Mouse (Mus musculus) megakaryocyte, embryonic 14.5 days (primary cell): ENCODE measurements at regions not wholly inside any gene's neighbourhood (a gene's known extent, or its start where the extent isn't known, plus 50 kb on each side); places are given as distances from the start of the nearest gene placed in this dataset.

Source experiments
- H3K27me3 ChIP-seq: replicated peaks from 2 replicates; pipeline ENCODE3; 2012; ENCODE audit warnings: inconsistent platforms
- H3K36me3 ChIP-seq: replicated peaks from 2 replicates; pipeline ENCODE3; 2012; ENCODE audit warnings: low read length, inconsistent platforms, mixed read lengths
- H3K4me1 ChIP-seq: 2 replicates; pipeline ENCODE4 v1.6.1; 2012; ENCODE audit warnings: inconsistent platforms
- H3K4me3 ChIP-seq: replicated peaks from 2 replicates; pipeline ENCODE3; 2012; ENCODE audit warnings: moderate library complexity, mild to moderate bottlenecking, inconsistent platforms
- H3K9me3 ChIP-seq: 2 replicates; pipeline ENCODE4 v1.6.1; 2012; ENCODE audit warnings: inconsistent platforms
- FLI1 ChIP-seq: IDR thresholded peaks from 2 replicates; pipeline ENCODE4 v1.6.1; 2012; ENCODE audit warnings: low read length, inconsistent platforms, mixed read lengths
- GATA1 ChIP-seq: IDR thresholded peaks from 3 replicates; pipeline ENCODE4 v1.6.1; 2012; ENCODE audit warnings: mixed read lengths, low read length, inconsistent platforms, borderline replicate concordance

DNA sequence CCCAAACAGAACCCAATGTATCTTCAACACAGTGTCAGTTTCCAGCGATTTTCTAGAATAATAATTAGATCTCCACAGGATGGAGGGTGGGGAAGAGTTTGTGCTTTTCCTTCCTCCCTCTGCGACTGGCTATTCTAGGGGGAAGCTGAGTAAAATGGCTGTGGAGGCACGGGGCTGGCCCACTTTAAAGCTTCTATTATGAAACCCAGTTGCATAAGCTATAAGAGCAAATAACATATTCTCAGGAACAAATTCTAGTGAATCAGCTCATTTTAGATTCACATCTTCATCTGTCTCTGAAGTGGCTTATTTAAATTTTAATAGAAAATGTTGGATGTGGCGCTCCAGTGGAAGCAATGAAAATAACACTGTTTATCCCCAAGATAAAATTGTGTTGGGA, 102.6 kb upstream of the Cpeb2 start:
- Histone ChIP-seq H3K4me1 (peaks cover 34% of the 10 kb centered on the region), H3K27me3 (no peaks in the 10 kb centered on the region), H3K4me3 (no peak overlapping the region), H3K36me3 (peaks cover 2% of the 10 kb centered on the region), H3K9me3 (no peaks in the 10 kb centered on the region)
- TF ChIP-seq FLI1 (no peak), GATA1 (no peak)

DNA sequence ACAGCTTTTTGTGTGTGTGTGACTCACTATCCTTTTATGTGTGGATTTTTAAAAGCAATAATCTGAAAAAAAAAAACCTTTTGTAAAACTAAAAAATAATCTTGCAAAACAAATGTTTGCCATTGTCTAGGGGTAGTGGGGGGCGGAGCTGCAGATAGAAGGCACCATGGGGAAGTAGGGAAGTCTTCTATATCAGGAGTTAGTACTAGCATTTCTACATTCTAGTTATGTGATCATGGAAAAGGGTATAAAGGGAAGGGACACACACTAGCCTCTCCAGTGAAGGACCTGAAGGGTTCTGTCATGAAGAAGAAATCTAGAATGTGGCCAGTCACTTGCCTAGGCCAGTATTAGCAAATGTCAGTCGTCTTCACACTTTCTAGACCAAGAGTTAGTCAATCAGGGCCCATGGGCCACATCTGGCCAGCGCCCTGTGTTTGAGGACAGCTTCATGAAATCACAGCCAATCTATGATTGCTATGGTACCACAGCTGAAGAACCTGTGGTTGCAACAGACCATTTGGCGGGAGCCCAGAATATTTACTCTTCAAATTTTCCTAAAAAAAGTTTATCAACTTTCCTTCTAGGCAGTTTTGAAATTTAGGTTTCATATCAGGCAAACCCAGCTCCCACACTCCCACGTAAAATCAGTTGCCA, 101.9 kb upstream of the Cpeb2 start:
- TF ChIP-seq GATA1 (no peak), FLI1 (no peak)
- peaks cover 2% of the 10 kb centered on the region for H3K36me3 ChIP-seq
- no peaks in the 10 kb centered on the region for H3K27me3 ChIP-seq
- H3K4me1 ChIP-seq, result peaks cover 34% of the 10 kb centered on the region
- no peak overlapping the region for H3K4me3 ChIP-seq
- H3K9me3 ChIP-seq, result no peaks in the 10 kb centered on the region

GRCm38 (mm10) chr5:43133672-43134071, 99.3 kb upstream of the Cpeb2 start:
- Histone ChIP-seq H3K36me3 (no peaks in the 10 kb centered on the region), H3K4me1 (peaks cover 39% of the 10 kb centered on the region), H3K4me3 (peak overlapping the region; percentile 42), H3K27me3 (no peaks in the 10 kb centered on the region), H3K9me3 (no peaks in the 10 kb centered on the region)
- TF ChIP-seq FLI1, result no peak
- no peak for TF ChIP-seq GATA1

DNA sequence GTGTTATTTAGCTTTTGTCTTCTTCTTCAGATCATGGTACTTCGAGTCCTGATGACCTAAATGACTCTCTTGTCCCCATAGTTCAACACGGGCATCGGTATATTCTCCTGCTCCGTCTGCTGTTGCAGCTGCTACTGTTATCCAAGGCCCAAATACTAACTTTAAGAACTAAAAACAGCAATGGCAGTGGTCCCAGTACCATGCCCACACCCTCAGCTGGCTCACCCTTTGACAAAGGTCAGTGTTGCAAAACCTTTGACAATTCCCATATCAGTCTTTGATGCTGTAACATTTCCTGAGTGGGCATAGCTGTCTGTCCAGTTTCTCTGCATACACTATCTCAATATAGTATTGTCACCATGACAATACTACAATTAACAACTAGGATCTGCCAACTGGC, 96.8 kb upstream of the Cpeb2 start:
- Histone ChIP-seq H3K4me1 (peaks cover 32% of the 10 kb centered on the region), H3K27me3 (peaks cover 1% of the 10 kb centered on the region), H3K4me3 (no peak overlapping the region), H3K9me3 (no peaks in the 10 kb centered on the region), H3K36me3 (no peaks in the 10 kb centered on the region)
- TF ChIP-seq FLI1 (no peak), GATA1 (no peak)

DNA sequence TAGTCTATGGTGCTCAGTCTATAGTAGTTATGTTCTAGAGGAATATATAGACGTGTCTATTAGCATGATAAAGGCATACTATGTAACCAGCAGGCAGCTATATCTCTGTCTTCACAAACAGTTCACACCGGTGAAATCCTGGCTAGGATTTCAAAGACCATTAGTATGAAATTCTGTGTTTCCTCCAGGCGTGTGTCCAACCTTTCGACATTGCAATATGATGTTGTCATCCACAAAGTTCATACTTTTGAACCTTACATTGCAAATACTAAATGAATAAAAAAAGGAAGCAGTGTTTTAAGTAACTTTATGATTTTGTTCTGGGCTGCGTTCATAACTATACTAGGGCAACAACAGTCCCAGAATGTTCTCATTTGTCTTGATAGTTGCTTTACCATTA, 95.2 kb upstream of the Cpeb2 start:
- TF ChIP-seq GATA1 (no peak), FLI1 (no peak)
- Histone ChIP-seq H3K36me3 (no peaks in the 10 kb centered on the region), H3K4me1 (peaks cover 37% of the 10 kb centered on the region), H3K9me3 (no peaks in the 10 kb centered on the region), H3K27me3 (peaks cover 1% of the 10 kb centered on the region), H3K4me3 (no peak overlapping the region)

DNA sequence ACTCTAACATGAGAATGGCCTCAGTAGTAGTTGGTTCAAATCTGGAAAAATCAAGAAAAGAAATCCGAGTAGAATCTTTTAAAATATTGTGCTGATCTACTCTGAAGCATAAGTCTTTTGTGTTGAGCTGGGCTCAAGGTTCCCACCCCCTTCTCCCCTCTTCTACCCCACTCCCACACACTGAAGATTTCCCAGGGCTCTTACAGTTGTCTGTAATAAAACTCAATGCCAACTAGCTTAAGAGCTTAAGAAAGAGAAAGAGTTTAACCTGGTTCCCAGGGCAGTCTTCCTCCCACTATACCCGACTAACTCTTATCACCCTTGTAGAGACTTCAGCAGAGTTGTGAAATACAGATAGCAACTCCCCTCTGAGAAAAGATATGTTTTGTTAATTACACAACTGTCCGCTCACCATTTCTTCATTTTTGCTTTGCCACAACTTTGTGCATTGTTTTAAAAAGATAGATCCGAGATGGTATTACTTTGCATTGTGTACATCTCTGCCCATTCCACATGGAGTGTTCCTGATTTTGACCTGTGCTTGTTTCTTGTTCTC, 94.0 kb upstream of the Cpeb2 start:
- Histone ChIP-seq H3K27me3 (peaks cover 1% of the 10 kb centered on the region), H3K36me3 (no peaks in the 10 kb centered on the region), H3K4me1 (peaks cover 35% of the 10 kb centered on the region), H3K4me3 (no peak overlapping the region), H3K9me3 (no peaks in the 10 kb centered on the region)
- TF ChIP-seq GATA1 (no peak), FLI1 (no peak)

DNA sequence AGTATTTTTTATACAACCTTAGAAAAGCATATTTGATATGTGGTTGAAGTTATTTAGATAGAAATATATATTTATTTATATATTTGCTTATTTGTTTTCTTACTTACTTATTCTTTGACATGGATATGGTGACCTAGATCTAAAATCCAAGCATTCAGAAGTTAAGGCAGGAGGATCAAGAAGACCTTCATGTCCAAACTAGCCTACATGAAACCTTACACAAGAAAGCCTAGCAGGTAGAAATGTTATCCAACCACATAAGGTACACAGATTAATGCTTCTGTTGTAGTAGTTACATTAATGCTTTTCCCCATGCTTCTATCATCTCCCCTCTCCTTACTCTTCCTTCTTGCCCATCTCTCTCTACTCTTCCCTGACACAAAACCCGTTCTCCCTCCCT, 93.2 kb upstream of the Cpeb2 start:
- no peak for TF ChIP-seq GATA1
- Histone ChIP-seq H3K4me1 (peaks cover 35% of the 10 kb centered on the region), H3K36me3 (no peaks in the 10 kb centered on the region), H3K4me3 (no peak overlapping the region), H3K9me3 (no peaks in the 10 kb centered on the region), H3K27me3 (peaks cover 1% of the 10 kb centered on the region)

DNA sequence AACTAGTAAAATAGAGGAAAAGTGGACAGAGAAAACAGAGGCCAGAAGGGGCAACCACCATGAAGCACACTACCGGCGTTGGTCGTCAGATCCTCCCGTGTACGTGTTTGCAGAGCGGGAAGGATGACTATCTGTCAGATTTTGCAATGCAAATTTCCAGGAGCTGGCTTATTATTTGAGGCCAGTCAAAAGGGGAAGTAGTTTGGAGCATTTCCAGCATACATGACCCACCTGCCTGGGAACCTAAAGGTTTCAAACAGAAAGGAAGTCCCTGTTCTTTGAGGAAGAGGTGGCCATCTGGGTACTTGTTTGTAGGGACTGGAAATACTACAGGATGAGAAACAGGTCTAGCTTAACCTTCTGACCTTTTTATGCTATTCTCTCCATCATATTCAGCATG, 87.0 kb upstream of the Cpeb2 start:
- Histone ChIP-seq H3K4me1 (peaks cover 43% of the 10 kb centered on the region), H3K9me3 (no peaks in the 10 kb centered on the region), H3K27me3 (no peaks in the 10 kb centered on the region), H3K4me3 (no peak overlapping the region), H3K36me3 (no peaks in the 10 kb centered on the region)
- TF ChIP-seq FLI1 (no peak), GATA1 (no peak)

- TF ChIP-seq GATA1 (no peak), FLI1 (no peak)
- Histone ChIP-seq H3K4me3 (no peak overlapping the region), H3K9me3 (no peaks in the 10 kb centered on the region), H3K27me3 (no peaks in the 10 kb centered on the region), H3K4me1 (peaks cover 38% of the 10 kb centered on the region), H3K36me3 (no peaks in the 10 kb centered on the region)
Observed at GRCm38 (mm10) chr5:43146928-43147327, 86.0 kb upstream of the Cpeb2 start.

- Histone ChIP-seq H3K4me3 (no peak overlapping the region), H3K27me3 (no peaks in the 10 kb centered on the region), H3K36me3 (no peaks in the 10 kb centered on the region), H3K9me3 (no peaks in the 10 kb centered on the region), H3K4me1 (peaks cover 45% of the 10 kb centered on the region)
- TF ChIP-seq FLI1 (no peak), GATA1 (no peak)
Observed at GRCm38 (mm10) chr5:43148486-43148885, 84.5 kb upstream of the Cpeb2 start.
